Mouse (Mus musculus) embryonic facial prominence, embryonic 12.5 days (tissue): ENCODE results near the gene Zfp212. TPM values are rescaled to one million over a fixed set of nuclear protein-coding genes. Genes with fewer than 3 reads are reported as not detected.

Source experiments
- ATAC-seq: fragments of 200-750 bp; cut with Nextera tagmentation; 2 replicates; pipeline ENCODE4 v1.8.0; 2017; ENCODE audit not compliant: insufficient number of reproducible peaks, insufficient read depth, low FRiP score, low TSS enrichment
- H3K27ac ChIP-seq: fragments of 300-500 bp; sonication (generic); 2 replicates; pipeline ENCODE4 v1.5.1; 2016; ENCODE audit warnings: mild to moderate bottlenecking
- H3K27me3 ChIP-seq: fragments of 300-500 bp; sonication (generic); 2 replicates; pipeline ENCODE4 v1.6.1; 2016; ENCODE audit warnings: mild to moderate bottlenecking, moderate library complexity
- H3K36me3 ChIP-seq: fragments of 300-500 bp; sonication (generic); 2 replicates; pipeline ENCODE4 v1.6.1; 2016; ENCODE audit warnings: mild to moderate bottlenecking
- H3K4me1 ChIP-seq: fragments of 300-500 bp; sonication (generic); 2 replicates; pipeline ENCODE4 v1.6.1; 2016
- H3K4me2 ChIP-seq: fragments of 300-500 bp; sonication (generic); replicated peaks from 2 replicates; pipeline ENCODE4 v1.6.1; 2016; ENCODE audit warnings: mild to moderate bottlenecking, moderate library complexity
- H3K4me3 ChIP-seq: fragments of 300-500 bp; sonication (generic); 2 replicates; pipeline ENCODE4 v1.5.1; 2016; ENCODE audit warnings: mild to moderate bottlenecking
- H3K9ac ChIP-seq: fragments of 300-500 bp; sonication (generic); 2 replicates; pipeline ENCODE4 v1.6.1; 2016; ENCODE audit warnings: mild to moderate bottlenecking, moderate library complexity
- H3K9me3 ChIP-seq: fragments of 300-500 bp; sonication (generic); 2 replicates; pipeline ENCODE4 v1.6.1; 2016; ENCODE audit warnings: mild to moderate bottlenecking, moderate library complexity
- WGBS: fragments of 180-500 bp; shearing (Covaris S2); methylation state at CpG from one replicate; pipeline ENCODE4 v1.1.7; 2016; 5-methylcytosine and 5-hydroxymethylcytosine counted together
- polyA plus RNA-seq: library from polyadenylated mRNA; unstranded; fragments of >200 nt; fragmentation: Nextera tagmentation; extraction: Ambion mirVana; gene quantifications from 2 replicates; pipeline ENCODE4 v1.2.1, GENCODE M21; 2016

Gene Zfp212
- 21.8 and 22.0 TPM in 2 replicates for polyA plus RNA-seq

DNA sequence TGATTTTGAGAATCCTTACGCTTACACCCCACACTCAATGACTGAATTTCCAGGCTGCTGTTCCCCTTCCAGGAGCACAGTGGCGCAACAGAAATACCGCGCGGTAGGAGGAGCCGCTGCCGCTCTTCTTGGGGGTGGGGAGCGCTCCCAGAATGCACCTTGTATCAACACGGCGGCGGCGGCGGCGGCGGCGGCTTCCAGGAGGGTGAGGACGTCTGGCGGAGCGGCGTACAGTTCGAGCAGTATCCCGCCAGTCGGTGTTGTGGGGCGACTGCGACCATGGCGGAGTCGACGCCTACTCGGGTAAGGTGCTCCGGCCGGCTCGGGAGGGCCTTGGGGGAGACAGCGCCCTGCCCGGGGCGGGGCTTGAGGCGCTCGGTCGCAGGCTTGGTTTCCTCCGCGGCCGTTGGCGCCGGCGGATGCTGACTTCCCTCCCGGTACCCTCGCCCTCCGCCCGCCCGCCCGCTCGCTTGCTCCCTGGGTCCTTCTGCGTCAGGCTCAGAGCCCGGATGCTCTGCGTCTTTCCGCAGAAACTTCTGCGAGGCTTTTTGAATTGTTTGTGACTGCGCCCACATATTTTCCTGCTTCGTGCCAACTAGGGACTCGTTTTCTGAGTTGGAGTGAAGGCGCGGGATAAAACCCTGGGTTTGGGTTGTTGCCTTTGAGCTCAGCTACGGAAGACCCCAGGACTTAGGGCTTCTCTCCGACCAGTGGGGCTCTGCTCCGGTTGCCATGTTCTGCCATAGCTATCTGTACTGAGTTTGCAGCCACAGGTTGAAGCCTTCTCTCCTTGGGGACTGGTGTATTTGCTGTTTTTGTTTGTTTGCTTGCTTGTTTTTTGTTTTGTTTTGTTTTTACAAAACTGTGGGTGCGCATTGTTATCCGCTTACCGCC, at the start of gene Zfp212:
Gene Zfp212 (plus strand): TSS at position 30 of the 894 bp plus-strand sequence.
- Histone ChIP-seq H3K9me3 (no peaks in the 10 kb centered on the region), H3K36me3 (no peaks in the 10 kb centered on the region), H3K4me1 (peaks cover 12% of the 10 kb centered on the region), H3K27me3 (no peaks in the 10 kb centered on the region), H3K9ac (peak within 1 kb of the TSS; percentile 88), H3K27ac (peak within 1 kb of the TSS; percentile 97), H3K4me3 (peak within 1 kb of the TSS; percentile 84), H3K4me2 (peak within 1 kb of the TSS; percentile 76)
- under 1% methylated on average over 67 of the region's 67 CpGs for WGBS
- ATAC-seq: peak; percentile 90

DNA sequence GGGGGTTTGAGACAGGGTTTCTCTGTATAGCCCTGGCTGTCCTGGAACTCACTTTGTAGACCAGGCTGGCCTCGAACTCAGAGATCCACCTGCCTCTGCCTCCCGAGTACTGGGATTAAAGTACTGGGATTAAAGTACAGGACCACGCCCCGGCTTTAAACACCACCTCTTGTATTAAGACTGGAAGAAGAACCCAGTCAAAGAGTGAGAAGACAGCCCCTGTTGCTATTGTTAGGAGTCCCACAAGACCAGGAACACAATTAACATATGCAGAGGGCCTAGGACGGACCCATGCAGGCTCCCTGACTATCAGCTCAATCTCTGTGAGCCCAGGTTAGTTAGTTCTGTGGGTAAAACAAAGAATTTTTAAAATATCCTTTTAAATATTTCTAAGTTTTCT, 48.0 kb upstream of the Zfp212 start:
- H3K36me3 ChIP-seq: no peaks in the 10 kb centered on the region
- no peaks in the 10 kb centered on the region for H3K9me3 ChIP-seq
- no peak overlapping the region for H3K9ac ChIP-seq
- H3K27me3 ChIP-seq: no peaks in the 10 kb centered on the region
- WGBS: 84% methylated on average over 5 of the region's 5 CpGs
- H3K4me3 ChIP-seq: no peak overlapping the region
- no peak for ATAC-seq
- H3K4me2 ChIP-seq: no peak overlapping the region
- H3K4me1 ChIP-seq: no peaks in the 10 kb centered on the region
- H3K27ac ChIP-seq: no peak overlapping the region

- Histone ChIP-seq H3K9me3 (no peaks in the 10 kb centered on the region), H3K4me3 (peak within 1 kb of the TSS; percentile 93), H3K36me3 (peaks cover 21% of the 10 kb centered on the region), H3K9ac (peak within 1 kb of the TSS; percentile 89), H3K27me3 (no peaks in the 10 kb centered on the region), H3K4me2 (peak within 1 kb of the TSS; percentile 77), H3K4me1 (peaks cover 10% of the 10 kb centered on the region), H3K27ac (peak within 1 kb of the TSS; percentile 98)
- WGBS: 6% methylated on average over 9 of the region's 9 CpGs
- ATAC-seq: no peak
Measured at GRCm38 (mm10) chr6:47877058-47877457, 43.2 kb upstream of the Zfp212 start, which contains the start of gene Zfp282. Gene Zfp282, plus strand, starts transcription at chr6:47877204.

DNA sequence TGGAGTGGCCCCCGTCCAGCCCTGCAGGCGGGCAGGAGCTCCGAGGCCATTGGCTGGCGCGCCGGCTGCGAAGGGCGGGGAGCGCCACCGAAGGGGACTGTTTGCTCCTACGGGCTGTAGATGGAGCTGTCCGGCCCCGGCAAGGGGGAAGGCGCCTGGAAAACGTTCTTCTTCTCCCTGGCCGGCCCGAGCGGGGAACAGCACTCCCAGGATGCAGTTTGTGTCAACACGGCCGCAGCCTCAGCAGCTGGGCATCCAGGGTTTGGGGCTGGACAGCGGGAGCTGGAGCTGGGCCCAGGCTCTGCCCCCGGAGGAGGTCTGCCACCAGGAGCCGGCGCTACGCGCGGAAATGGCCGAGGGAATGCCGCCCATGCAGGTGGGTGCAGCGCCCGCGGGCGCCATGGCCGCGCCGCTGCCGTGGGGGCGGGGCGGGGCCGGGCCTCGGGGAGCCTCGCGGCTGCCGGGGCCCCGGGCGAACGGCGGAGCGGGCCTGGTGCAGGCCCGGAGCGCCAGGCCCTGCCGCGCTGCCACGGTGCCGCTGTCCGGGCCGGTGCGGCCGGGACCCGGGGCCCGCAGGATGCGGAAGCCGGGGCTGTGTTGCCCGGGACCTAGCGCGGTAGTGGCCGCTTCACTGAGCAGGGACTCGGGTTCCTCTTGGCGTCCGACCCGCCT, 42.7 kb upstream of the Zfp212 start:
- peak overlapping the region; percentile 98 for H3K27ac ChIP-seq
- no peaks in the 10 kb centered on the region for H3K9me3 ChIP-seq
- H3K4me3 ChIP-seq: peak overlapping the region; percentile 93
- no peaks in the 10 kb centered on the region for H3K27me3 ChIP-seq
- peaks cover 27% of the 10 kb centered on the region for H3K36me3 ChIP-seq
- peaks cover 10% of the 10 kb centered on the region for H3K4me1 ChIP-seq
- under 1% methylated on average over 58 of the region's 71 CpGs for WGBS
- H3K9ac ChIP-seq: peak overlapping the region; percentile 89
- peak; percentile 94 for ATAC-seq
- H3K4me2 ChIP-seq: peak overlapping the region; percentile 77

- no peaks in the 10 kb centered on the region for H3K9me3 ChIP-seq
- no peaks in the 10 kb centered on the region for H3K27me3 ChIP-seq
- H3K4me2 ChIP-seq: peak overlapping the region; percentile 77
- H3K4me3 ChIP-seq: peak overlapping the region; percentile 93
- peaks cover 32% of the 10 kb centered on the region for H3K36me3 ChIP-seq
- H3K4me1 ChIP-seq: peaks cover 10% of the 10 kb centered on the region
- ATAC-seq: no peak
- H3K27ac ChIP-seq: peak overlapping the region; percentile 98
- WGBS: under 1% methylated on average over 11 of the region's 11 CpGs
- peak overlapping the region; percentile 89 for H3K9ac ChIP-seq
Measured at GRCm38 (mm10) chr6:47878133-47878514, 42.2 kb upstream of the Zfp212 start.

- Histone ChIP-seq H3K4me1 (peaks cover 10% of the 10 kb centered on the region), H3K4me2 (peak overlapping the region; percentile 77), H3K27me3 (no peaks in the 10 kb centered on the region), H3K4me3 (peak overlapping the region; percentile 93), H3K36me3 (peaks cover 37% of the 10 kb centered on the region), H3K9ac (peak overlapping the region; percentile 89), H3K9me3 (no peaks in the 10 kb centered on the region), H3K27ac (peak overlapping the region; percentile 98; the same call in 1 of the 2 replicates)
- ATAC-seq: no peak
- WGBS: 41% methylated on average over 3 of the region's 3 CpGs
Measured at GRCm38 (mm10) chr6:47878593-47878992, 41.7 kb upstream of the Zfp212 start.

- Histone ChIP-seq H3K9me3 (no peaks in the 10 kb centered on the region), H3K4me3 (peak overlapping the region; percentile 93), H3K27me3 (no peaks in the 10 kb centered on the region), H3K27ac (no peak overlapping the region), H3K36me3 (peaks cover 43% of the 10 kb centered on the region), H3K9ac (peak overlapping the region; percentile 89), H3K4me2 (peak overlapping the region; percentile 77), H3K4me1 (peaks cover 10% of the 10 kb centered on the region)
- WGBS: 60% methylated on average over 4 of the region's 4 CpGs
- ATAC-seq: no peak
Measured at GRCm38 (mm10) chr6:47879049-47879716, 41.1 kb upstream of the Zfp212 start.

DNA sequence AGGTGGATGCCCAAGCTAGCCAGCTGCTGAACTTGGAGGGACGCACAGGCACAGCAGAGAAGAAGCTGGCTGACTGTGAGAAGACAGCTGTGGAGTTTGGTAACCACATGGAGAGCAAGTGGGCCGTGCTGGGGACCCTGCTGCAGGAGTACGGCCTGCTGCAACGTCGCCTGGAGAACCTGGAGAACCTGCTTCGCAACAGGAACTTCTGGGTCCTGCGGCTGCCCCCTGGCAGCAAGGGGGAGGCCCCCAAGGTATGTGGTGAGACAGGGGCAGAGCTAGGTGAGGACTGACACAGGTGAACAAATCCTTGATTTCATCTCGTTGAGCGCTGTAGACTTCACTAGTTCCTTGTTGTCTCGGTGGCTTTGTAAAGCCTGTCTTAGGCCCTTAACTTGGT, 40.1 kb upstream of the Zfp212 start:
- H3K4me3 ChIP-seq: no peak overlapping the region
- H3K27ac ChIP-seq: no peak overlapping the region
- no peaks in the 10 kb centered on the region for H3K27me3 ChIP-seq
- no peak for ATAC-seq
- 0 out of 2 replicates have a peak overlapping the region, but pooled peaks have one; percentile 77 for H3K4me2 ChIP-seq
- no peaks in the 10 kb centered on the region for H3K9me3 ChIP-seq
- 94% methylated on average over 10 of the region's 10 CpGs for WGBS
- peaks cover 10% of the 10 kb centered on the region for H3K4me1 ChIP-seq
- H3K9ac ChIP-seq: no peak overlapping the region
- peaks cover 51% of the 10 kb centered on the region for H3K36me3 ChIP-seq

DNA sequence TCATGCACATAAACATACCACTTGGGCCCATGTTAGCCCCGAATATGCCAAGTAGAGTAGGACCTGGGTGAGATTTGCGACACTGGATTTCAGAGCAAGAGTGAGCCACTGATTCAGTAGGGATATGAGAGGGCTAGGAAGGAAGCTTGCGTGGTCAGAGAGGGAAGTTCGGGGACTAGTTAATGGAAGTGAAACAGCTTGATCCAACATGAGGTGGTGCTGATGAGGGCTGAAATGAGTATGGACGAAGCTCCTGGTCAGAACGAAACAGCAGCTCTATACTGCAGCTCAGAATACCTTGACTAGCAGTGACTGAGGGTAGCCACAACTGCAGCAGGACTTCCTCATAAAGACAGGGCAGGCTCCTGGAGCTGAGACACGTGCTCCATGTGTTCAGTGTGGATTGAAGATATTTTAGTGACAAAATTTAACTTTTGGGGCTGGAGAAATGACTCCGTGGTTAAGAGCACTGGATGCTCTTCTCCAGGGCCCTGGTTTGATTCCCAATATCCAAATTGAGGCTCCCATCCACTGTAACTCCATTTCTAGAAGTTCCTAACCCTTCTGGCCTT, 31.4 kb upstream of the Zfp212 start:
- WGBS: 90% methylated on average over 8 of the region's 8 CpGs
- Histone ChIP-seq H3K27me3 (no peaks in the 10 kb centered on the region), H3K4me3 (no peak overlapping the region), H3K9ac (no peak overlapping the region), H3K4me1 (no peaks in the 10 kb centered on the region), H3K4me2 (no peak overlapping the region), H3K36me3 (peaks cover 68% of the 10 kb centered on the region), H3K9me3 (no peaks in the 10 kb centered on the region), H3K27ac (no peak overlapping the region)
- no peak for ATAC-seq

GRCm38 (mm10) chr6:47899416-47899815, 20.9 kb upstream of the Zfp212 start:
- ATAC-seq: no peak
- H3K4me2 ChIP-seq: no peak overlapping the region
- peaks cover 65% of the 10 kb centered on the region for H3K36me3 ChIP-seq
- peaks cover 7% of the 10 kb centered on the region; the same call in 1 of the 2 replicates for H3K27me3 ChIP-seq
- no peak overlapping the region for H3K4me3 ChIP-seq
- H3K27ac ChIP-seq: no peak overlapping the region
- 0 out of 2 replicates have a peak, but pooled peaks cover 1% of the 10 kb centered on the region for H3K9me3 ChIP-seq
- H3K9ac ChIP-seq: no peak overlapping the region
- 95% methylated on average over 6 of the region's 6 CpGs for WGBS
- H3K4me1 ChIP-seq: no peaks in the 10 kb centered on the region

GRCm38 (mm10) chr6:47903587-47903986, 16.7 kb upstream of the Zfp212 start:
- H3K36me3 ChIP-seq: peaks cover 92% of the 10 kb centered on the region
- H3K9me3 ChIP-seq: 0 out of 2 replicates have a peak, but pooled peaks cover 5% of the 10 kb centered on the region
- no peak overlapping the region for H3K4me3 ChIP-seq
- WGBS: 78% methylated on average over 4 of the region's 4 CpGs
- peaks cover 15% of the 10 kb centered on the region; the same call in 1 of the 2 replicates for H3K27me3 ChIP-seq
- no peaks in the 10 kb centered on the region for H3K4me1 ChIP-seq
- H3K27ac ChIP-seq: no peak overlapping the region
- H3K4me2 ChIP-seq: no peak overlapping the region
- no peak overlapping the region for H3K9ac ChIP-seq
- ATAC-seq: no peak
